Mouse (Mus musculus) liver, adult 2 months (tissue): ENCODE data around the gene Smad3. TPM values are rescaled to one million over a fixed set of nuclear protein-coding genes. Genes with fewer than 3 reads are reported as not detected.

ENCODE experiments used
- DNase-seq: peaks from one replicate; pipeline ENCODE4 v3.0.0-alpha.2; 2011; ENCODE audit warnings: low read depth, low spot score; ENCODE audit errors: extremely low read depth
- H3K27ac ChIP-seq: fragments of 200-500 bp; replicated peaks from 2 replicates; pipeline ENCODE4 v1.5.1; 2012; ENCODE audit warnings: low read depth, mild to moderate bottlenecking, control low read depth, inconsistent platforms, low read length; ENCODE audit not compliant: insufficient read depth
- H3K27me3 ChIP-seq: fragments of 200-500 bp; 2 replicates; pipeline ENCODE4 v1.6.1; 2012; ENCODE audit warnings: mild to moderate bottlenecking, moderate library complexity, low read length, inconsistent platforms; ENCODE audit not compliant: control insufficient read depth, insufficient read depth
- H3K36me3 ChIP-seq: fragments of 200-500 bp; 2 replicates; pipeline ENCODE4 v1.6.1; 2012; ENCODE audit warnings: low read length, inconsistent platforms; ENCODE audit not compliant: control insufficient read depth, insufficient read depth
- H3K4me1 ChIP-seq: fragments of 200-500 bp; 2 replicates; pipeline ENCODE4 v1.6.1; 2011; ENCODE audit warnings: low read length; ENCODE audit not compliant: control insufficient read depth, insufficient read depth
- H3K4me3 ChIP-seq: fragments of 200-500 bp; 2 replicates; pipeline ENCODE4 v1.5.1; 2011; ENCODE audit warnings: low read depth, mild to moderate bottlenecking, control low read depth, low read length, moderate library complexity; ENCODE audit not compliant: insufficient read depth
- H3K79me2 ChIP-seq: fragments of 200-500 bp; 2 replicates; pipeline ENCODE4 v1.6.1; 2012; ENCODE audit warnings: inconsistent platforms, mild to moderate bottlenecking, low read length, moderate library complexity; ENCODE audit not compliant: control insufficient read depth, insufficient read depth
- H3K9ac ChIP-seq: fragments of 200-500 bp; 2 replicates; pipeline ENCODE4 v1.6.1; 2012; ENCODE audit warnings: low read depth, mild to moderate bottlenecking, control low read depth, inconsistent platforms, low read length
- CTCF ChIP-seq: fragments of 200-500 bp; IDR thresholded peaks from 2 replicates; pipeline ENCODE4 v1.5.1; 2011; ENCODE audit warnings: low read depth, low read length, control low read depth
- POLR2A ChIP-seq: fragments of 200-500 bp; IDR thresholded peaks from 2 replicates; pipeline ENCODE4 v1.6.1; 2011; ENCODE audit warnings: low read length, control low read depth; ENCODE audit not compliant: insufficient read depth; ENCODE audit errors: extremely low read depth
- WGBS: fragments of 180-500 bp; shearing (Covaris S2); methylation state at CpG from one replicate; pipeline ENCODE4 v1.1.7; 2018; 5-methylcytosine and 5-hydroxymethylcytosine counted together
- polyA plus RNA-seq: library from polyadenylated mRNA; depleted of rRNA; stranded (reverse); fragments of >200 nt; gene quantifications from 2 replicates; pipeline ENCODE4 v1.2.3, GENCODE M21; 2012
- total RNA-seq: library from RNA; depleted of rRNA; stranded (reverse); fragments of >200 nt; gene quantifications from 2 replicates; pipeline ENCODE4 v1.2.3, GENCODE M21; 2014

Smad3 gene
- total and polyA plus RNA-seq, 2 experiments: 5.7 to 8.9 TPM

DNA sequence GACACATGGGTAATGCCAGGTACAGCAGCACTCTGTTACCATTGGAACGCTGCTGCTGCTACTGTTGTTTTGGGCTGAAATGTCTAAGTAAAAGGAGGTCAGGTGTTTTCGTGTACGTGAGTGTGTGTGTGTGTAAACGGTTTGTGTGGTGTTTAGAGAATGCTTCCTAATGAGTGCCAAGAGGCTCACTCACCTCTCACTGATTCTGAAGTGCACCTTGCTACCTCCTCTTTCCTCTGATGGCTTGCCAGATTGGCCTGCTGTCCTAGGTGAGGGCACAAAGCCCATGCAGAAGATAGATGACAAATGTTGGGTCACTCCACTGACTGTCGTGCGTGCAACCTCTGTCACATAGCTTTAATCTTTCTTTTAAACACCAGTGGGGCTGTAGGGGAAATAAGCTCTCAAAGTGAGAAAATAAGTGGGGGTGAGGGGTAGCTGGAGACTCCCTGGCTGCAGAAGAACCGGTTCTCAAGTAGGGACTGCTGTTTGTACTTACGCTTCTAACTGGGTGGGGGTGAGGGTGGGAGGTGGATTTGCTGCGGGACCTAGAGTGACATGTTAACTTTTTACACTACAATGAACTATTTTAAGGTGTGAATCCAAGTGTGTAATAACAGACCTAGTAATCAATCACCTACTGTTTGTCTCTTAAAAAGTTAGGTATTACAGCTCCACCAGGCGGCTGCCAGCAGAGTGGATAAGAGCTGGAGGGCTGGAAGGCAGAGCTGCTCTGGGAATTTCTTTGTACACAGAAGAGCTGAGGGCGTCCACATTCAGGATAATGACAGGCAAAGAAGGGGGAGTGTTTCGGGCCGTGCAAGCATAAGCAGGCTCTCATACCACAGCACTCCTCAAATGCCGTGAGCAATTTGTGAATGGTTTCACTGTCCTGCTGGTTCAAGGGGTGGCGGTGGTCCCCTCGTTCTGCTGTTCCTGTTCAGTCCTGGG lies 145.0 kb downstream of the Smad3 start:
- peak; percentile 97 for DNase-seq
- peaks cover 24% of the 10 kb centered on the region for H3K79me2 ChIP-seq
- peaks cover 27% of the 10 kb centered on the region for H3K4me1 ChIP-seq
- TF ChIP-seq CTCF: peak; percentile 64
- no peak for TF ChIP-seq POLR2A
- H3K9ac ChIP-seq: peak overlapping the region; percentile 14; the same call in 1 of the 2 replicates
- H3K36me3 ChIP-seq: peaks cover 5% of the 10 kb centered on the region
- peak overlapping the region; percentile 78 for H3K27ac ChIP-seq
- H3K27me3 ChIP-seq: no peaks in the 10 kb centered on the region
- WGBS: 30% methylated on average over 16 of the region's 16 CpGs
- H3K4me3 ChIP-seq: no peak overlapping the region

DNA sequence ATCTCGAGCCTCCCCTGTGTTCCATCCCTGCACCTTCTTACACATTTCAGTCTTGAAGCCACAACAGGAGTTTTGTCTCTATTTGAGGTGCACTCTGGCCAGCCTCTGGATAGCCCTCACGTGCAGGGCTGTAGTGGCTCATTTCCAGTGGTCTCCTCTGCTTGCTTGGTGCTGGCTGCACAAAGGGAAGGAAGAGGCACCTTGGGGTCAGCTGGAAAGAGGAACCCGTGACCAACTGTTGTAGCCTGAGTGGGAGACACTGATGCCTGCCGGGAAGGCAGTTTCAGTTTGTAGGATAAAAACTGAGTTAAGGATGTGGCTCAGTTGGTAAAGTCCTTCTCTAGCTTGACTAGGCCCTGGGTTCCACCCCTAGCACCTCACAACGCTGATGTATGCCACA lies 145.8 kb downstream of the Smad3 start:
- 52% methylated on average over 5 of the region's 5 CpGs for WGBS

DNA sequence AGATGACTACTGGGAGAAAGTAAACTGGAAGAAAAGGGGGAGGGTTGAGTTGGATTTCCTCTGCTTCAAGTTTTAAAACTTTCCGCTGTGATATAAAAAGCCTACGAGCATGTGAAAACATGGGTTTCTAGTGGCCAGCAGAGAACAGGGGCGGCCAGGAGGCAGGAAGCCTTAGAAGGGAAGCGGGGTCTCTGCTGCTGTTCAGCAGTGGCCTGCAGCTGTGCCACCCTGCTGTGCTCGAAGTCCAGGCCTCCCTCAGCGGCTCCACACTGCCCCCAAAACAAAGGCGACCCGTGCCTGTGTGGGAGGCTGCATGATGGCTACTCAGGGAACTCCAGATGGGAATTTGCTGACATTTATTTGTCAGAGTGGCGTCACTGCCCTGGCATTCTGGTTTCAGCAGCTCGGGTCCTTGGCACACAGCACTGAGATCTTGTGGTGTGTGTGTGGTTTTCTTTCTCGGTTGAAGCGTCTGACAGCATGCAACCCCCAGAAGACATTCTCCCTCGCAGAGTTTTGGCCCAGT lies 146.9 kb downstream of the Smad3 start:
- H3K4me3 ChIP-seq: no peak overlapping the region
- peaks cover 28% of the 10 kb centered on the region for H3K79me2 ChIP-seq
- TF ChIP-seq CTCF: no peak
- TF ChIP-seq POLR2A: no peak
- H3K27ac ChIP-seq: peak overlapping the region; percentile 9
- peak; percentile 26 for DNase-seq
- H3K36me3 ChIP-seq: no peaks in the 10 kb centered on the region
- H3K27me3 ChIP-seq: no peaks in the 10 kb centered on the region
- peaks cover 27% of the 10 kb centered on the region for H3K4me1 ChIP-seq
- no peak overlapping the region for H3K9ac ChIP-seq
- 63% methylated on average over 13 of the region's 13 CpGs for WGBS

More for the DNA sequence above, 145.8 kb downstream of the Smad3 start:
- Histone ChIP-seq H3K4me3 (no peak overlapping the region), H3K27ac (peak overlapping the region; percentile 48), H3K36me3 (no peaks in the 10 kb centered on the region; the same call in 1 of the 2 replicates), H3K27me3 (no peaks in the 10 kb centered on the region), H3K9ac (0 out of 2 replicates have a peak overlapping the region, but pooled peaks have one; percentile 2), H3K4me1 (peaks cover 27% of the 10 kb centered on the region), H3K79me2 (peaks cover 24% of the 10 kb centered on the region)
- no peak for DNase-seq
- no peak for TF ChIP-seq CTCF
- no peak for TF ChIP-seq POLR2A

DNA sequence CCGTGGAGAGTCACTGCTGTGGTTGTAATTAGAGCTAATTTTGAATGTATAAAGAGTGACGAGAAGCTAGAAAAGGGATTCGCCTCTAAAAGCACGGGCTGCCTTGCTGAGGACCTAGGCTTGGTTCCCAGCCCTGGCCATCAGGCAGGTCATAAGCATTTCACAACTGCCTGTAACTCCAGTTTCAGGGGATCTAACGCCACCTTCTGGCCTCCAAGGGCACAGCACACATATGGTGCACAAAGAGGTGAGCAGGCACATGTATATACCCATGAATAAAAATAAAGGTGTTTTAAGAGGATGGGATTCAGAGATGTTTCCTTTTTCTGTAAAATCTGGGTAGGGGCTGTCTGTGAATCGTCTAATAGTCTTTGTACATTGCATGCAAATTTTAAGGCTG lies 147.6 kb downstream of the Smad3 start:
- Histone ChIP-seq H3K36me3 (no peaks in the 10 kb centered on the region), H3K9ac (no peak overlapping the region), H3K27ac (no peak overlapping the region), H3K4me3 (no peak overlapping the region), H3K4me1 (peaks cover 27% of the 10 kb centered on the region), H3K79me2 (peaks cover 31% of the 10 kb centered on the region), H3K27me3 (no peaks in the 10 kb centered on the region)
- 87% methylated on average over 6 of the region's 6 CpGs for WGBS
- no peak for DNase-seq
- TF ChIP-seq POLR2A (no peak), CTCF (peak; percentile 20; the same call in 1 of the 2 replicates)

DNA sequence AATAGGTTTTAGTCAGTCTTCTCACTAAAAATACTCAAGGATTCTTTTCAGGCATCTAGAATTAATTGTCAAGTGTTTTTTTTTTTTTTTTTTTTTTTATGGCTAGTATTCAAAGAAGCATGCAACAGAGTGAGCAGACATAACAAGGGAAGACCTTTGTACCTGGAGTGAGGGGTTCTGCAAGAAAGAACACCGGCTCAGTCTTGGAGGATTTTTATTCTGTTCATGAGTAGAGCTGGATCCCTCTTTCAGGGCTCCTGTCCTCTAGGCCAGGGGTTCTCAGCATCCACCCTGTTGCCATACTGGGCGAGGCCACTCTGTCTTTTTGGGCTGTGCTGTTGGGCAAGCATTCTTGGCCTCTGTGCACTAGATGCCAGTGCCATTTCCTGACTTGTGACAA lies 148.0 kb downstream of the Smad3 start:
- Histone ChIP-seq H3K4me3 (no peak overlapping the region), H3K36me3 (no peaks in the 10 kb centered on the region), H3K27me3 (no peaks in the 10 kb centered on the region), H3K4me1 (peaks cover 25% of the 10 kb centered on the region), H3K9ac (no peak overlapping the region), H3K27ac (no peak overlapping the region), H3K79me2 (peaks cover 30% of the 10 kb centered on the region)
- WGBS: 78% methylated on average over 2 of the region's 2 CpGs
- TF ChIP-seq POLR2A: no peak
- no peak for TF ChIP-seq CTCF
- peak; percentile 49 for DNase-seq

DNA sequence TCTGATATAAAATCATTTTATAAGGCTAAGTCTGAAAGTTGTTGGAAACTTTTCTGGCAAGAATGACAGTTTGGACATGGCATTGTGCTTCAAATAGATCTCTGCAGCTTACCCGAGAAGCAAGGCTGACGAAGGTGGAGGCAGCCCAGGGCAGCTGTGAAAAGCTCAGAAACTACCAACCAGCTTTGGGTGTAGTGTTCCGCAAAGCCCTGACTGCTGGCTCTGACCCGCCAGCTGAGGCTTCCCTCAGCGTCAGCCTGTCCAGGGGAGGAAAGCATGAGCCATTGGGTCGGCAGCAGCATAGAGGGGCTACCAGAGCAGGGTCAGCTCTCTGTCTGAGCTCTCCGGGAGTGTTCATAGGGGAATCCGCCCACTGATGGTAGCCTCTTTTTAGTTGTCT lies 148.5 kb downstream of the Smad3 start:
- no peaks in the 10 kb centered on the region for H3K36me3 ChIP-seq
- 88% methylated on average over 8 of the region's 8 CpGs for WGBS
- peaks cover 29% of the 10 kb centered on the region for H3K79me2 ChIP-seq
- TF ChIP-seq CTCF (no peak), POLR2A (no peak)
- DNase-seq: no peak
- no peak overlapping the region for H3K27ac ChIP-seq
- peaks cover 24% of the 10 kb centered on the region for H3K4me1 ChIP-seq
- H3K4me3 ChIP-seq: no peak overlapping the region
- no peaks in the 10 kb centered on the region for H3K27me3 ChIP-seq
- no peak overlapping the region for H3K9ac ChIP-seq
